Mouse (Mus musculus) ES-Bruce4 (cell line): ENCODE measurements at regions not wholly inside any gene's neighbourhood (a gene's known extent, or its start where the extent isn't known, plus 50 kb on each side); places are given as distances from the start of the nearest gene placed in this dataset.
A peak's percentile ranks its signal among the peaks of the same experiment; 100 is the strongest.

Experiments used
- H3K27ac ChIP-seq: 2 replicates; pipeline ENCODE4 v1.5.1; 2012; ENCODE audit warnings: low read length, inconsistent platforms; ENCODE audit not compliant: insufficient read depth
- H3K27me3 ChIP-seq: 2 replicates; pipeline ENCODE4 v1.6.1; 2012; ENCODE audit warnings: mild to moderate bottlenecking, low read length, inconsistent platforms; ENCODE audit not compliant: control insufficient read depth, poor library complexity, insufficient read depth, severe bottlenecking
- H3K36me3 ChIP-seq: 2 replicates; pipeline ENCODE4 v1.6.1; 2012; ENCODE audit warnings: inconsistent platforms, mild to moderate bottlenecking, low read length, moderate library complexity; ENCODE audit not compliant: control insufficient read depth, poor library complexity, insufficient read depth, severe bottlenecking
- H3K4me1 ChIP-seq: one replicate; pipeline ENCODE4 v1.8.1; 2011; ENCODE audit warnings: low read length; ENCODE audit not compliant: control insufficient read depth, insufficient read depth
- H3K4me3 ChIP-seq: 2 replicates; pipeline ENCODE4 v1.5.1; 2011; ENCODE audit warnings: low read depth, mild to moderate bottlenecking, low read length
- H3K9ac ChIP-seq: 2 replicates; pipeline ENCODE4 v1.6.1; 2012; ENCODE audit warnings: low read depth, mild to moderate bottlenecking, inconsistent platforms; ENCODE audit not compliant: poor library complexity, severe bottlenecking
- H3K9me3 ChIP-seq: replicated peaks from 2 replicates; pipeline ENCODE4 v1.6.1; 2012; ENCODE audit warnings: mild to moderate bottlenecking, low read length, inconsistent platforms; ENCODE audit not compliant: control insufficient read depth, poor library complexity, insufficient read depth, severe bottlenecking
- CTCF ChIP-seq: IDR thresholded peaks from one replicate; pipeline ENCODE4 v1.8.1; 2011; ENCODE audit warnings: low read depth, low read length
- EP300 ChIP-seq: IDR thresholded peaks from 2 replicates; pipeline ENCODE4 v1.6.1; 2011; ENCODE audit warnings: low read depth, low read length; ENCODE audit not compliant: insufficient read depth
- POLR2A ChIP-seq: IDR thresholded peaks from one replicate; pipeline ENCODE4 v1.8.1; 2011; ENCODE audit warnings: low read length; ENCODE audit not compliant: insufficient read depth

DNA sequence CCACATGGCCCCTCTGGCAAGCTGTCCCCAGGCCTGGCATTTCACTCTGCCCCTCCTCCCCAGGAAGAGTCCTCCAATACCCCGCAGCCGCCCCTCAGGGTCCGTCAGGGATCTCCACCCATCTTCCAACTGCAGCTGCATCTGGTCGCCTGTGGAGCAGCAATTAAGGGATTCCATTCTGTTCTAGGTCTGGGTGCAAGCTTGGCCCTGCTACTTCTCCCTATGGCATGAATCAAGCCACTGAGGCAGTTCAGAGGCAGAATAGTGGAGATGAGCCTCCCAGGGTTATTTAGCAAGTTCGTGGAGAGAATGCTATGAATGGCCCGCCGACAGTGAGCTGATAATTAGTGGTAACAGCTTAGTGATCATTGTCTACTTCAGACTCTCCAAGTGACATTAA, 275.7 kb upstream of the Irx3 start:
- no peak overlapping the region for H3K4me3 ChIP-seq
- H3K9ac ChIP-seq = no peak overlapping the region
- TF ChIP-seq EP300 = no peak
- no peak for TF ChIP-seq CTCF
- no peak for TF ChIP-seq POLR2A
- H3K27ac ChIP-seq = no peak overlapping the region
- H3K36me3 ChIP-seq = no peaks in the 10 kb centered on the region
- H3K4me1 ChIP-seq = no peaks in the 10 kb centered on the region
- no peaks in the 10 kb centered on the region for H3K27me3 ChIP-seq
- no peaks in the 10 kb centered on the region for H3K9me3 ChIP-seq

DNA sequence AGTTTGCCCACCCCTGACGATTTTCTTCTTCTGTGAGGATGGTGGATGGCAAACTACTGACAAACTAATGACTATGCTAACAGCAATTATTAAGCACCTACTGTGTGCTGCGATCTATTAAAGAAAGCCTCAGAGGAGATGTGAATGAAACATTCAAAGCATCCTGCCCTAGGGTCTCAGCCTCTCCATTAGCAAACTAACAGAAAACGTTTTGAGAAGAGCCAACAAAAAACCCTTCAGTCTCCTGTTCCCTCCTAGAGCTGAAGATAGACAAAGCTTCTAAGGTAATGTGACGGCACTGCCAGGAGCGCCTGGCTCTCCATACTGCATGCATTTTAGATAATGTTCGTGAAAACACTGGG, 270.4 kb upstream of the Irx3 start:
- TF ChIP-seq EP300 (no peak), CTCF (no peak), POLR2A (no peak)
- Histone ChIP-seq H3K4me3 (no peak overlapping the region), H3K36me3 (no peaks in the 10 kb centered on the region), H3K27me3 (no peaks in the 10 kb centered on the region), H3K9ac (no peak overlapping the region), H3K27ac (0 out of 2 replicates have a peak overlapping the region, but pooled peaks have one; percentile 17), H3K9me3 (no peaks in the 10 kb centered on the region), H3K4me1 (peaks cover 7% of the 10 kb centered on the region)

- H3K36me3 ChIP-seq = no peaks in the 10 kb centered on the region
- TF ChIP-seq POLR2A = no peak
- no peak for TF ChIP-seq EP300
- no peak for TF ChIP-seq CTCF
- H3K27me3 ChIP-seq = no peaks in the 10 kb centered on the region
- no peaks in the 10 kb centered on the region for H3K9me3 ChIP-seq
- 0 out of 2 replicates have a peak overlapping the region, but pooled peaks have one; percentile 17 for H3K27ac ChIP-seq
- no peak overlapping the region for H3K4me3 ChIP-seq
- H3K4me1 ChIP-seq = peaks cover 7% of the 10 kb centered on the region
- H3K9ac ChIP-seq = no peak overlapping the region
These were observed 269.7 kb upstream of the Irx3 start for GRCm38 (mm10) chr8:92071305-92072253.

- Histone ChIP-seq H3K9ac (no peak overlapping the region), H3K4me1 (peaks cover 7% of the 10 kb centered on the region), H3K27ac (no peak overlapping the region), H3K36me3 (no peaks in the 10 kb centered on the region), H3K9me3 (no peaks in the 10 kb centered on the region), H3K4me3 (no peak overlapping the region), H3K27me3 (no peaks in the 10 kb centered on the region)
- TF ChIP-seq EP300 (no peak), POLR2A (no peak), CTCF (no peak)
These were observed 268.8 kb upstream of the Irx3 start for GRCm38 (mm10) chr8:92070704-92071103.

DNA sequence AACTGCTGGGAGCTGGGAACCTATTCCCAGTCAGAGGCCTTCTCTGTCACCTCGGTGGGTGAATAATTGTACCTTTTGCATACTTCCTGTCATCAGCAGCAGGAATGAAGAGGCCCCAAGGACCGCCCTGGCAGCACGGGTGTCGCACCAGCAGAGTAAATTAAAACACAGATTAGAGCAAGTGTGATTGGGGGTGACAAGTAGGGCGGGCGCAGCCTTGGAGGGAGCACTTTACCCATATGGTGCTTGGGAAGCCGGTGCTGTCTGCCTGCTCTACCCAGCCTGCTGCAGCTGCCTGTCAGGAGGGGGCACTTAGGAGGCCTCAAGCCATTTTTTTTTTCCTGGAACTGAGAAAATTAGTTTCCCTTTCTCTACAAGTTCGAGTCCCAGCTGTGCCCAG, 264.6 kb upstream of the Irx3 start:
- H3K9me3 ChIP-seq = no peaks in the 10 kb centered on the region
- H3K36me3 ChIP-seq = no peaks in the 10 kb centered on the region
- TF ChIP-seq POLR2A = no peak
- TF ChIP-seq EP300 = no peak
- TF ChIP-seq CTCF = no peak
- no peak overlapping the region for H3K9ac ChIP-seq
- no peak overlapping the region for H3K4me3 ChIP-seq
- H3K27ac ChIP-seq = no peak overlapping the region
- H3K27me3 ChIP-seq = no peaks in the 10 kb centered on the region
- peaks cover 2% of the 10 kb centered on the region for H3K4me1 ChIP-seq

GRCm38 (mm10) chr8:92065554-92066239, 263.8 kb upstream of the Irx3 start:
- no peaks in the 10 kb centered on the region for H3K27me3 ChIP-seq
- no peak overlapping the region for H3K4me3 ChIP-seq
- H3K9me3 ChIP-seq = no peaks in the 10 kb centered on the region
- H3K36me3 ChIP-seq = no peaks in the 10 kb centered on the region
- peak overlapping the region; percentile 22; the same call in 1 of the 2 replicates for H3K27ac ChIP-seq
- no peak overlapping the region for H3K9ac ChIP-seq
- TF ChIP-seq EP300 (peak; percentile 83), CTCF (no peak)
- H3K4me1 ChIP-seq = no peaks in the 10 kb centered on the region
